Mouse (Mus musculus) neural tube, embryonic 15.5 days (tissue): ENCODE results near the gene Rcan1. TPM values are rescaled to one million over a fixed set of nuclear protein-coding genes. Genes with fewer than 3 reads are reported as not detected.

ENCODE experiments used
- polyA plus RNA-seq: library from polyadenylated mRNA; unstranded; fragments of >200 nt; fragmentation: Nextera tagmentation; extraction: Ambion mirVana; gene quantifications from 2 replicates; pipeline ENCODE4 v1.2.1, GENCODE M21; 2015

Gene Rcan1
- polyA plus RNA-seq, 1 experiment from 2014 or later = 79.4 TPM

Other genes starting within 250 kb of the Rcan1 start
- gene Kcne2, start 178.5 kb downstream of the Rcan1 start, polyA plus RNA-seq = 0.14 and 0.29 TPM in 2 replicates
- gene Smim11, start 169.6 kb downstream of the Rcan1 start, polyA plus RNA-seq = 64.4 and 69.1 TPM in 2 replicates
- not detected in 2 replicates for gene Fam243, start 149.4 kb downstream of the Rcan1 start, polyA plus RNA-seq
- 0.05 and 0.09 TPM in 2 replicates for gene Kcne1, start 111.4 kb downstream of the Rcan1 start, polyA plus RNA-seq
- gene Clic6, start 14.9 kb upstream of the Rcan1 start, polyA plus RNA-seq = 0.50 and 3.5 TPM in 2 replicates